Mouse (Mus musculus): ENCODE data around the gene Ccn1.

The Ccn1 gene

GRCm38 (mm10) chr3:145650298-145651011, 674 bp upstream of the Ccn1 start:
- DNase-seq (ENCODE audit: low spot score in 2 of 2): no peak

- DNase-seq (ENCODE audit: low spot score in 2 of 2): no peak
Observed at GRCm38 (mm10) chr3:145648991-145649851, 560 bp downstream of the Ccn1 start.

- DNase-seq (ENCODE audit: low spot score in 2 of 2): no peak
Observed at GRCm38 (mm10) chr3:145648097-145648931, 1.5 kb downstream of the Ccn1 start.

- DNase-seq (ENCODE audit: low spot score in 2 of 2): no peak
Observed at GRCm38 (mm10) chr3:145647416-145647815, 2.4 kb downstream of the Ccn1 start.

GRCm38 (mm10) chr3:145646666-145647065, 3.1 kb downstream of the Ccn1 start:
- DNase-seq (ENCODE audit: low spot score in 2 of 2): no peak

- no peak for DNase-seq (ENCODE audit: low spot score in 2 of 2)
Observed at GRCm38 (mm10) chr3:145646009-145646408, 3.8 kb downstream of the Ccn1 start.

- no peak for DNase-seq (ENCODE audit: low spot score in 2 of 2)
Observed at GRCm38 (mm10) chr3:145645463-145645862, 4.3 kb downstream of the Ccn1 start.

GRCm38 (mm10) chr3:145642861-145643260, 6.9 kb downstream of the Ccn1 start:
- DNase-seq (ENCODE audit: low spot score in 2 of 2): no peak

GRCm38 (mm10) chr3:145641878-145642277, 7.9 kb downstream of the Ccn1 start:
- no peak for DNase-seq (ENCODE audit: low spot score in 2 of 2)

GRCm38 (mm10) chr3:145641036-145641685, 8.6 kb downstream of the Ccn1 start:
- no peak for DNase-seq (ENCODE audit: low spot score in 2 of 2)

- DNase-seq (ENCODE audit: low spot score in 2 of 2): no peak
Observed at GRCm38 (mm10) chr3:145640583-145640982, 9.2 kb downstream of the Ccn1 start.

GRCm38 (mm10) chr3:145640170-145640569, 9.6 kb downstream of the Ccn1 start:
- no peak for DNase-seq (ENCODE audit: low spot score in 2 of 2)

GRCm38 (mm10) chr3:145634002-145634710, 15.6 kb downstream of the Ccn1 start:
- DNase-seq (ENCODE audit: low spot score in 2 of 2): no peak

GRCm38 (mm10) chr3:145632888-145633287, 16.9 kb downstream of the Ccn1 start:
- no peak for DNase-seq (ENCODE audit: low spot score in 2 of 2)

- no peak for DNase-seq (ENCODE audit: low spot score in 2 of 2)
Observed at GRCm38 (mm10) chr3:145628643-145629042, 21.1 kb downstream of the Ccn1 start.

- DNase-seq (ENCODE audit: low spot score in 2 of 2): no peak
Observed at GRCm38 (mm10) chr3:145627830-145628229, 22.0 kb downstream of the Ccn1 start.

GRCm38 (mm10) chr3:145626063-145626462, 23.7 kb downstream of the Ccn1 start:
- DNase-seq (ENCODE audit: low spot score in 2 of 2): no peak

- DNase-seq (ENCODE audit: low spot score in 2 of 2): no peak
Observed at GRCm38 (mm10) chr3:145625546-145625945, 24.2 kb downstream of the Ccn1 start.

GRCm38 (mm10) chr3:145624786-145625185, 25.0 kb downstream of the Ccn1 start:
- no peak for DNase-seq (ENCODE audit: low spot score in 2 of 2)

- DNase-seq (ENCODE audit: low spot score in 2 of 2): no peak
Observed at GRCm38 (mm10) chr3:145623047-145623446, 26.7 kb downstream of the Ccn1 start.

GRCm38 (mm10) chr3:145621209-145621608, 28.6 kb downstream of the Ccn1 start:
- no peak for DNase-seq (ENCODE audit: low spot score in 2 of 2)
